Mouse (Mus musculus) CH12.LX (cell line): ENCODE measurements at regions not wholly inside any gene's neighbourhood (a gene's known extent, or its start where the extent isn't known, plus 50 kb on each side); places are given as distances from the start of the nearest gene placed in this dataset.
A peak's percentile ranks its signal among the peaks of the same experiment; 100 is the strongest.

Experiments
- DNase-seq: peaks from one replicate; pipeline ENCODE4 v3.0.0-alpha.2; 2013; ENCODE audit errors: extremely low read depth
- H3K27ac ChIP-seq: 2 replicates; pipeline ENCODE4 v1.5.1; 2012; ENCODE audit warnings: low read depth, mild to moderate bottlenecking, control low read depth, moderate library complexity; ENCODE audit not compliant: insufficient read depth
- H3K27me3 ChIP-seq: replicated peaks from 2 replicates; pipeline ENCODE3; 2012; ENCODE audit warnings: inconsistent platforms
- H3K36me3 ChIP-seq, 2 experiments: replicated peaks in 1 of 2; 2 replicates each; pipeline versions ENCODE3 to v1.6.1; 2012; ENCODE audit warnings: inconsistent platforms in 1 of 2, low read length in 1 of 2, mild to moderate bottlenecking in 1 of 2, mixed read lengths in 1 of 2, moderate library complexity in 1 of 2; ENCODE audit not compliant: control insufficient read depth in 1 of 2, insufficient read depth in 1 of 2
- H3K4me1 ChIP-seq, 2 experiments: 2 replicates each; pipeline ENCODE4 v1.6.1; 2012; ENCODE audit warnings: inconsistent platforms in 1 of 2, moderate library complexity in 1 of 2; ENCODE audit not compliant: insufficient read depth in 2 of 2, control insufficient read depth in 1 of 2
- H3K4me2 ChIP-seq: 2 replicates; pipeline ENCODE4 v1.6.1; 2012; ENCODE audit warnings: low read depth, mild to moderate bottlenecking, control low read depth; ENCODE audit not compliant: poor library complexity, insufficient read depth, severe bottlenecking
- H3K4me3 ChIP-seq, 3 experiments: fragments of 150-350 bp in 1 of 3; sonication (generic) in 1 of 3; replicated peaks in 1 of 3; 2 replicates each; pipeline versions ENCODE3 to v1.5.1; 2011 to 2012; ENCODE audit warnings: low read depth in 2 of 3, low read length in 2 of 3, mild to moderate bottlenecking in 2 of 3, moderate library complexity in 2 of 3, control low read depth in 1 of 3, improper control_type of control experiment in 1 of 3, inconsistent platforms in 1 of 3, mixed read lengths in 1 of 3; ENCODE audit not compliant: poor library complexity in 1 of 3
- H3K79me2 ChIP-seq: replicated peaks from 2 replicates; pipeline ENCODE4 v1.6.1; 2012; ENCODE audit warnings: mild to moderate bottlenecking, moderate library complexity; ENCODE audit not compliant: control insufficient read depth, poor library complexity, insufficient read depth, severe bottlenecking; ENCODE audit errors: extremely low read depth
- H3K9ac ChIP-seq: 2 replicates; pipeline ENCODE4 v1.6.1; 2012; ENCODE audit warnings: low read depth, mild to moderate bottlenecking, control low read depth, moderate library complexity; ENCODE audit not compliant: insufficient read depth
- H3K9me3 ChIP-seq: replicated peaks from 2 replicates; pipeline ENCODE3; 2012; ENCODE audit warnings: low read length, inconsistent platforms, mixed read lengths
- BHLHE40 ChIP-seq: IDR thresholded peaks from 2 replicates; pipeline ENCODE4 v1.6.1; 2011; ENCODE audit warnings: mild to moderate bottlenecking, low read depth, low read length, improper control_type of control experiment
- CHD2 ChIP-seq: IDR thresholded peaks from 2 replicates; pipeline ENCODE4 v1.6.1; 2011; ENCODE audit warnings: low read length, improper control_type of control experiment
- ELF1 ChIP-seq: IDR thresholded peaks from 2 replicates; pipeline ENCODE4 v1.6.1; 2014; ENCODE audit warnings: low read depth, mild to moderate bottlenecking, inconsistent platforms, low read length, improper control_type of control experiment
- GABPA ChIP-seq: IDR thresholded peaks from 2 replicates; pipeline ENCODE4 v1.6.1; 2012; ENCODE audit warnings: low read depth, low read length, improper control_type of control experiment, inconsistent platforms; ENCODE audit not compliant: insufficient replicate concordance
- HCFC1 ChIP-seq: IDR thresholded peaks from 2 replicates; pipeline ENCODE4 v1.6.1; 2012; ENCODE audit warnings: low read depth, mild to moderate bottlenecking, inconsistent platforms, low read length, improper control_type of control experiment
- JUND ChIP-seq: conservative IDR thresholded peaks from 2 replicates; pipeline ENCODE4 v1.6.1; 2011; ENCODE audit warnings: low read depth, low read length, improper control_type of control experiment
- MAZ ChIP-seq: IDR thresholded peaks from 2 replicates; pipeline ENCODE4 v1.6.1; 2012; ENCODE audit warnings: low read depth, mild to moderate bottlenecking, inconsistent platforms, low read length, improper control_type of control experiment, moderate library complexity
- MEF2A ChIP-seq: IDR thresholded peaks from 2 replicates; pipeline ENCODE4 v1.6.1; 2014; ENCODE audit warnings: low read depth, mild to moderate bottlenecking, inconsistent platforms, low read length, improper control_type of control experiment, borderline replicate concordance
- MYC ChIP-seq: IDR thresholded peaks from 2 replicates; pipeline ENCODE4 v1.6.1; 2011; ENCODE audit warnings: low read depth, mild to moderate bottlenecking, improper control_type of control experiment, low read length
- NELFE ChIP-seq: IDR thresholded peaks from 2 replicates; pipeline ENCODE4 v1.6.1; 2011; ENCODE audit warnings: low read depth, low read length, improper control_type of control experiment
- NRF1 ChIP-seq: IDR thresholded peaks from 2 replicates; pipeline ENCODE4 v1.6.1; 2014; ENCODE audit warnings: low read depth, mild to moderate bottlenecking, inconsistent platforms, low read length, improper control_type of control experiment, moderate library complexity
- PAX5 ChIP-seq: IDR thresholded peaks from 2 replicates; pipeline ENCODE4 v1.6.1; 2012; ENCODE audit warnings: low read length, inconsistent platforms, mixed read lengths
- POLR2A ChIP-seq: IDR thresholded peaks from 2 replicates; pipeline ENCODE4 v1.6.1; 2011; ENCODE audit warnings: low read depth, mild to moderate bottlenecking, improper control_type of control experiment, low read length
- RCOR1 ChIP-seq: conservative IDR thresholded peaks from 2 replicates; pipeline ENCODE4 v1.6.1; 2012; ENCODE audit warnings: low read depth, mild to moderate bottlenecking, inconsistent platforms, low read length, improper control_type of control experiment
- SMC3 ChIP-seq: IDR thresholded peaks from 2 replicates; pipeline ENCODE4 v1.6.1; 2011; ENCODE audit warnings: low read depth, low read length, improper control_type of control experiment
- TBP ChIP-seq: conservative IDR thresholded peaks from 2 replicates; pipeline ENCODE4 v1.6.1; 2011; ENCODE audit warnings: low read depth, low read length, improper control_type of control experiment
- UBTF ChIP-seq: IDR thresholded peaks from 2 replicates; pipeline ENCODE4 v1.6.1; 2012; ENCODE audit warnings: low read depth, mild to moderate bottlenecking, inconsistent platforms, low read length, improper control_type of control experiment, moderate library complexity
- USF2 ChIP-seq: conservative IDR thresholded peaks from 2 replicates; pipeline ENCODE4 v1.6.1; 2011; ENCODE audit warnings: low read depth, low read length, improper control_type of control experiment
- ZC3H11A ChIP-seq: IDR thresholded peaks from 2 replicates; pipeline ENCODE4 v1.6.1; 2012; ENCODE audit warnings: low read depth, mild to moderate bottlenecking, inconsistent platforms, low read length, improper control_type of control experiment
- ZMIZ1 ChIP-seq: IDR thresholded peaks from 2 replicates; pipeline ENCODE4 v1.6.1; 2012; ENCODE audit warnings: low read depth, mild to moderate bottlenecking, inconsistent platforms, low read length, improper control_type of control experiment
- dilution Hi-C: fragments of 300-500 bp; cut with MboI; formaldehyde crosslinking; loops from 2 replicates; pipeline ENCODE4 v1.14.3; 2020; ENCODE audit warnings: low sequenced_read_pairs; ENCODE audit not compliant: extremely low pct_unique_long_range_greater_than_20kb, extremely low pct_ligation_motif_present
- in situ Hi-C: fragments of 300-500 bp; cut with MboI; formaldehyde crosslinking; loops from 3 replicates; pipeline ENCODE4 v1.14.3; 2019; ENCODE audit warnings: low sequenced_read_pairs, low pct_ligation_motif_present, low pct_unique_long_range_greater_than_20kb, mixed read lengths

GRCm38 (mm10) chr17:16101548-16101947 is 270.7 kb upstream of the Rgmb start:
- no peaks in the 10 kb centered on the region for H3K36me3 ChIP-seq
- no peak overlapping the region for H3K9ac ChIP-seq
- DNase-seq: no peak
- in situ Hi-C loops: no loop called here
- no peaks in the 10 kb centered on the region for H3K79me2 ChIP-seq
- no peaks in the 10 kb centered on the region for H3K4me1 ChIP-seq
- dilution Hi-C loops: no loop called here
- H3K9me3 ChIP-seq: no peaks in the 10 kb centered on the region
- H3K4me3 ChIP-seq: no peak overlapping the region
- H3K27me3 ChIP-seq: no peaks in the 10 kb centered on the region
- TF ChIP-seq MEF2A (no peak), USF2 (no peak), NELFE (no peak), POLR2A (no peak), MAZ (no peak), ELF1 (no peak), BHLHE40 (no peak), GABPA (no peak), HCFC1 (no peak), PAX5 (no peak)
- TF ChIP-seq, all 38 proteins: peak for 0
- no peak overlapping the region for H3K27ac ChIP-seq
- H3K4me2 ChIP-seq: no peak overlapping the region

GRCm38 (mm10) chr17:16092952-16093351 is 262.1 kb upstream of the Rgmb start:
- TF ChIP-seq SMC3 (no peak), ZC3H11A (no peak), RCOR1 (no peak), MYC (no peak), GABPA (no peak), ELF1 (no peak), UBTF (no peak), MEF2A (no peak), CHD2 (no peak), TBP (no peak), ZMIZ1 (no peak), JUND (no peak), NRF1 (no peak)
- TF ChIP-seq, all 38 proteins: peak for 0
- no peak overlapping the region for H3K27ac ChIP-seq
- peak overlapping the region; percentile 29; the same call in 1 of the 2 replicates for H3K4me2 ChIP-seq
- H3K4me3 ChIP-seq: no peak overlapping the region
- H3K9me3 ChIP-seq: no peaks in the 10 kb centered on the region
- H3K27me3 ChIP-seq: no peaks in the 10 kb centered on the region
- no peaks in the 10 kb centered on the region for H3K4me1 ChIP-seq
- no peaks in the 10 kb centered on the region for H3K36me3 ChIP-seq
- no peak overlapping the region for H3K9ac ChIP-seq
- in situ Hi-C loops: no loop called here
- dilution Hi-C loops: loop anchor here (25.0 kb wide), 1 partner anchor 94 kb away; no protein-coding TSS in a partner anchor
- no peak for DNase-seq
- no peaks in the 10 kb centered on the region for H3K79me2 ChIP-seq
